Mouse (Mus musculus): ENCODE measurements around the gene Dph5.
"Not testable (repeated sequence)": the region's sequence is repeated elsewhere in the genome, so short reads cannot be mapped to it uniquely, and the experiment has no call there.

Gene Dph5

DNA sequence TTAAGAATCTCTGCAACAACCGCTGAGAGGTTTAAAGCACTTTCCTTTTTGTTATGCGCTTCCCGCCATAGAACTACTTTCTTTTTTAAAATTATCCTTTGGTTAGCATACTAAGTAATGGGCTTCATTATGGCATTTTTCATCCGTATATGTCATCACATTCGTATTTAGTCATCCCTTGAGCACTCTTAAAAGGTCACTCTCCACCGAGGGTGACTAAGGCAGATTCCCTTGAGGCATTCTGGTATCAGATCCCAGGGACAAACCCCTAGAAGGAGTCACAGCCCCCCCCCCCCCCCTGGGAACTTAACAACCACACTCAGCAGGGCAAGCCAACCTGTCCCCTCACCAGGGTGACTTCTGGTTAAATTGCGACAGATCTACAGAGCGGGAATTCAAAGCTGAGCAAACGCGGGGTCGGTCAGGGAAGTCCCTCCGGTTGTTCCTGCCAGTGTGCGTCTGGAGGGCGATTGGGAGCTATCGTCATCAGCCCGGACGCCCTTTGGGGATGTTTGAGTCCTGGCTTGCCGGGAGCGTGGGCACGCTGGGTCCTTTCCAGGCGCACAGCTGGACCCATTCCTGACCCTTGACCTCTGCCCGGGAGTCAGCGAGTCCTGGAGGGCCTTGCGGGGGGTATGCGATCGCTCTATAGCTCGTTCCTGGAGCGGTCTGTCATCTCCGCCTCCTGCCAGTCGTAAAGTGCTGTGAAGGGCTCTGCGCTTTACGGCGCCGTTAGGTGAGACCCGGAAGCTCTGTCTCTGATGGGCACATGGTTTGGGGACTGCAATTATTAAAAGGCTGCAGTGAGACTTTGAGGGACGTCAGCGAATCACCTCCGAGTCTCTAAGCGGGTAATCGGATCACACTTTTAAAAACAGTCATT is at the start of gene Dph5:
Gene Dph5, plus strand, starts transcription at position 411 of the 883 bp plus-strand sequence.
- peak; percentile 92 to 93 for DNase-seq

DNA sequence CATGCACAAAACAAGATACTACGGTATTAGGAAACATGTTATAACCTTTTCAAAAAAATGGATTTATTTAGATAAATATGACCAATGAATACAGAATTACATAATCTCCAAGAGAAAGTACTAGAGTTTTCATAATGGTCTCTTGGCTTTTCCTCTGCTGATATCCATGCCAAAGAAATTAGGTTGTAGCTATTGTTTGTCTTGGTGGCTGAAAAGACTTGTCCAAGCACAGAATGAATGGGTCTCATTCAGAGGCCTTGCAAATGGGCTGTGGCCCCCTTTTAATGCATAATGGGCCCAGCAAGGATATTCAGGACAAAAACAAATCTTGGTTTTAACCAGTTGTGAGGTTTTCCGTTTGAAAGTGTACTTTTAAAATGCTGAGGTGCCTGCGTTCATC is 43.1 kb upstream of the Dph5 start:
- DNase-seq, result no peak

DNA sequence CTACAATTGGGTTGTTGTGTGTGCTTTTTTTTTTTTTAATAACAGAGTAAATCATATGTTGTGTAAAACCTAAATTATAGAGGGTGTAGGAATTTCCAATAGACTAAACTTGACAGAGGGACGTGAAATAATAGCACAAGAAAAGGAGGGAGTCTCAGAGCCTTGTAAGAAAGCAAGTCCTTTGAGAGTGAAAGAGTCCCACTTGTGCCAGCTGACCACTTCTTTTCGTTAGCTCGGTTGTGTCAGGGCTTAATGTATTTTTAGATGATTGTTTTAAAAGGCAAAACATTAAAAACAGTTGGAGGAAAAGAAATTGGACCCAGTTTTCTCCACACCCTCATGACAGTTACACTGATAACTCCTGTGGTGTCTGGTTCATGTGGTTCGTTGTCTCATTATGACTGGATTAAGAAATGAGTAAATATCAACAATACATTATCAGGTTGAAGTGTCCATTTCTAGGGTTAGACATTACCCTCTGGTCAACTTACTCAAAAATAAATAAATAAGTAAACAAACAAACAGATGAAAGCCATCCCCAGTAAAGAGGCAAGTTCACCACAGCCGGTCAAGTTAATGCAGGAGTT is 42.5 kb upstream of the Dph5 start:
- DNase-seq, result no peak

DNA sequence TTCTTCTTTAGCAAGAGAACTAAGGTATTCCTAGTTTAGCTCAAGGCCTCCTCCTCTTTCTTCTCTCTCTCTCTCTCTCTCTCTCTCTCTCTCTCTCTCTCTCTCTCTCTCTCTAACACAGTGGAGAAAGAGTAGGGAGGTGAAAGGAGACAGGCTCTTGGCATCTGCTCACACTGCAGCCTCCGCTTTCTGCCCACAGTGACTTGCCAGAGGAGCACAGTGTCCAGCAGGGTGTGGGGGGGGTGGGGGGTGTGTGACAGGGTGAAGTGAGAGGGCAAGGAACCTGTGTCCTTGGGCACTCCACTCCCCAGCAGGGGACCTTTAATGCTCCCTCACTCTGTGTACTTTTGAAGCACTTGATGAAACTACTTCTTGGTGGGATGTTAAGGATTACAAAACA is 41.9 kb upstream of the Dph5 start:
- peak in 1 of 2 experiments; percentile 4 for DNase-seq

DNA sequence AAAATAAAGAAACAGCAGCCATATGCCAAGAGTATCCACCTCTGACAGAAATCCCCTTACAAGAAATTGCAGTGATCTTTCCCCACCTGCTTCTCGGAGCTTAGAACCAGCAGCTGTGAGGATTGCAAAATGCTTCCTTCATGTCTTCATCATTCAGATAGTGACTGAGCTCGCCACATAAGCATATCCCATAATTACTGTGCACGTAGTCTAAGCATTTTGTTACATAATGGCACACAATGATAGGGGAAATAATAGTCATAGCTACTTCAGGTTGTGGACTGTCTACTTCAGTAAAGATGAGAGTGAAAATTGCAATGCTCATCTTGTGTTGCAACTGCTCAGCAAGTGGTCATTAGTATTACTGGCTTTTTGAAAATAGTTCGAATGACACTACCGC is 41.5 kb upstream of the Dph5 start:
- no peak for DNase-seq

DNA sequence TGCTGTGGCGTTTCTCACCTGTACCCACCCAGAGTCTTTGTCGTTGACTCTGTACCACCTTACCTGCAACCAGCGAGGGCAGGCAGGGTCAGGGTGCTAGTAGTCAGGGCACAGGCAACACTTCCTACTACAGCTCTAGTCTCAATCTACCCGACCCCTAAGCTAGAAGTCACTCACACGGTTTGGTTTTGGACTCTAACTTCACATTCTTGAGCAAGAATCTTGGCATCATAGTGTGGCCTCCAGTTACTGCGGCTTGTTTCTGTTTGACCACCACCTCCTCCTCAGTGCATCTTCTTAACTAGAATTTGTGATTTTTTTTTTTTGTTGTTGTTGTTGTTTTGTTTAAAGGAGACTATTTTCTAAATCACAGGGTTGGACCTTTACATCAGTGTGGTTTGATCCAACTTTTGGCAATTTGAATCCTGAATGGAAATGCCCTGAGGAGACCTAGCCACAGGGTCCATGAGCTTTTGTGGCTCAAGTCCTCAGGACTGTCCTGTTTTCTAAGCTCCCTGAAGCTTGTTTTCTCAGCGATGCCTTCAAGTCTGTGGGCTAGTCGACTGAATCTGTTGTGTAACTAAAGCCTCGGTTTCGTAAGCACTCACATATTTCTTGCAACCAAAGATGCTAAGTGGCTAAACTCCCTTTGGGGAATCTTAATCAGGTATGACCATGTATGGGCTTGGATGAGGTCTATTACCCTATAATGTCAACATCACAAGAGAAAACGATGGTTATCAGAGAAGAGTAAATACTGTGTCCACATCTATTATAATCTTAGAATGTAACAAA is 38.8 kb upstream of the Dph5 start:
- DNase-seq, result no peak

GRCm38 (mm10) chr3:115850946-115851345 is 36.7 kb upstream of the Dph5 start:
- no peak for DNase-seq

DNA sequence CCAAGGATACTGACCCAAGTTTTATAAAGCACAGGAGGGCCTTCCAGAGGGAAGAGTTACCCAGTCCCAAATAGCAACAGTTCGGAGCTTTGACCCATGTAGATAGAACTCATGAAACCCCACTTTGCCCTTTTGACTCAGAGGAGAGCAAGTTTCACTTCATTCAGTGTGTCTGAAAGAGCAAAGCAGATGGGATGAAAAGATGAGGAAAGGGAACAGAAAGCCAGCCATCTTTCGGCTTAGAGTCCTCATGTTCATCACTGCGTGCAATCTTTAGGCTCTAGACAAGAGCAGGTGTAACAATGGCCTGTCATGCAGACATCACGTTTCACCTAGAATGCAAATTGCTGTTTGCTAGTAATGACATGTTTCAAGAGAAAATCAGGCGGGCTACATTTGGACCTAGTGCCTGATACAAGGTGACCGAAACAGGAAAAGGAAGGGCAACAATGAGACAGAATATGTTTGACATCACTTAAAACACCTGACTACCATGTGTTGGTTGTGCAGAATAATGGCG is 32.9 kb upstream of the Dph5 start:
- DNase-seq, result no peak

GRCm38 (mm10) chr3:115855576-115855975 is 32.1 kb upstream of the Dph5 start:
- no peak for DNase-seq

- no peak for DNase-seq
Observed at GRCm38 (mm10) chr3:115856484-115857022, 31.1 kb upstream of the Dph5 start.

GRCm38 (mm10) chr3:115857436-115857835 is 30.2 kb upstream of the Dph5 start:
- DNase-seq, result no peak

- no peak for DNase-seq
Observed at GRCm38 (mm10) chr3:115858822-115859221, 28.8 kb upstream of the Dph5 start.

- DNase-seq, result not testable (repeated sequence)
Observed at GRCm38 (mm10) chr3:115860780-115861179, 26.9 kb upstream of the Dph5 start.

DNA sequence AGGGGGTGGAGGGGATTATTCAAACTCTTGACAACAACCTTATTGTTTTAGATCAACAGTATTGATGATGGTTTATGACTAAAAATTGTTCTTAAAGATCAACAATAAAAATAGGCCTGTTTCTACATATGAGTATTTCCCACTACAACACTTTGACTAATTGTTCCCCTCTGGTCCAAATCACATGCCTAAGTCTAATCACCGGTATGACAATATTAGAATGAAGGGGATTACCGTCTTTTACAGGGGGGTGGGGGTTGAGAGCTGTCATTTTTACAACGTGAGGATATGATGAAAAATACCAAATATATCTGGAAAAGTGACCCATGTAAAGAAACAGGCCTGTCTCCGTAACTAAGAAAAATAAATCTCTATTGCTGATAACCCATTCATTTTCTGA is 24.1 kb upstream of the Dph5 start:
- DNase-seq, result no peak

- DNase-seq, result no peak
Observed at GRCm38 (mm10) chr3:115867150-115867549, 20.5 kb upstream of the Dph5 start.

- DNase-seq, result no peak
Observed at GRCm38 (mm10) chr3:115867901-115868300, 19.7 kb upstream of the Dph5 start.

GRCm38 (mm10) chr3:115869360-115869759 is 18.3 kb upstream of the Dph5 start:
- DNase-seq, result no peak

DNA sequence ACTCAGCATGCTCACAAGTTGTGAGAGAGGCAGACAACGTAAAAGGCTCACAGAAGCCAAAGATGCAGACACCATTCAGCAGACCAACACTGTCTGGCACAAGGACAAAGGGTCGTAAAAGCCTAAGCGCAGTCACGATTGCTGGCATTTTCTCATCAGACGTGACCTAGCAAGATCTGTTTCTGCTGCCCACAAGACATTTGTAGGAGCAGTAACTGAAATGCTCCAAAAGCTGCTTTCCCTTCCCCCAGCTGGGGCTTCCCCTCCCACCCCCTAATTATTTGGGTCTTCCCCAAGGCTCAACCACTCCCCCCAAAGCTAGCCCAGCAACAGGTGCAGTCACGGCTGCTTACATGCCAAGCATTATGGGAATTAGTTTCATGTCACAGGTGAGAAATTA is 12.1 kb upstream of the Dph5 start:
- DNase-seq, result no peak

- no peak for DNase-seq
Observed at GRCm38 (mm10) chr3:115877133-115877532, 10.5 kb upstream of the Dph5 start.

DNA sequence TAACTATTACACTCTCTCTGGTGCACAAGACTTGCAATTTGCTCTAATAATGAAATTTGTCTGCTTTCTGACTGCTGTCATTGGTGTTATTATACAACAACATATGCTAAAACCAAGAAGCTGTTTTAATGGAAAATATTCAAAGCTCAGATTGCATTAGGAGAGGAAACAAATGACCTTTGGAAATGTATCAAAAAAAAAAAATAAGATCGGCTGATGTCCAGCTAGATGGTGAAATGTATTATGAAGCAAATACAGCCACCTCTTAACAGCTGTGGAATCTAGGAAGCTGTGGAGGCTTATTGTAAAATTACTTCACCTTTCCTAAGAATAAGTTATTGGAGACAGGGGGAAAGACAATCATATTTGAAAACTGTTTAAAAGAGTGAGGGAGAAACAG is 3.6 kb upstream of the Dph5 start:
- no peak for DNase-seq

DNA sequence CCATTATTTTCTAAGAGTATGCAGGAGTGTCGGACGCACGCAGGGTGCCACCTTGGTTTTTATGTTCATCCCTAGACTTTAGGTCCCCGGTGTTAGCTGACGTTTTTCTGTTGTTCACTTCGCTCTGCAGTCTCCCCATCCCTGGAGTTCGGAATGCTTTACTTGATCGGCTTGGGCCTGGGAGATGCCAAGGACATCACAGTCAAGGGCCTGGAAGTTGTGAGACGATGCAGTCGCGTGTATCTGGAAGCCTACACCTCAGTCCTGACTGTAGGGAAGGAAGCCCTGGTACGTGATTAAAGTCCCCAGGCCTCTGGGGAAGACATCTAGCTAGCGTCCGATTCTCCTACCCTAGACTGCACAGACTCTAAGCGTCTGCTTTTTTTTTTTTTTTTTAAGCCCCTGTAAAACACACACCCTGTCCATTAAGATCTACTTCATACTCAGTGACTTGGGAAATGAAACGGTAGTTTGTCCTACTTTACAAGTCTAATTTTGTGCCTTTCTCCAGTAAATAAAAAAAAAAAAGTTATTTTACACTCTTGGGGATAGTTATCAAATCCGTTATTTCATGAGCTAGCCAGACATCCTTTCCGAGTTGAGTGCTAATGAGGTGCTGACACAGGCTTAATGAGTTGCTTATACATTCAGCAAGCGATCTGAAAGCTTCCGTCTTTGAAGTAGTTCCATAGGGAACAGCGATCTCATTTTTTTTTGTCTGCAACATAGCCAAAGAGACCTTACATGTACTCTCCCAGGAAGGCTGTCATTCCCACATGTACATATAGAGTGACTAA is 871 bp downstream of the Dph5 start:
- no peak for DNase-seq

GRCm38 (mm10) chr3:115892341-115892740 is 4.7 kb downstream of the Dph5 start:
- DNase-seq, result no peak
